Mouse (Mus musculus) brain, embryonic 14.5 days (tissue): ENCODE measurements around the gene Avil.

Experiments used
- CTCF ChIP-seq: fragments of 200-500 bp; IDR thresholded peaks from 2 replicates; pipeline ENCODE4 v1.5.1; 2012; ENCODE audit warnings: inconsistent platforms, mild to moderate bottlenecking, moderate library complexity, borderline replicate concordance; ENCODE audit not compliant: insufficient read depth, insufficient read length; ENCODE audit errors: extremely low read depth
- POLR2A ChIP-seq: fragments of 200-500 bp; IDR thresholded peaks from 2 replicates; pipeline ENCODE4 v1.6.1; 2012; ENCODE audit warnings: mild to moderate bottlenecking, inconsistent platforms, borderline replicate concordance; ENCODE audit not compliant: poor library complexity, insufficient read depth, insufficient read length, severe bottlenecking; ENCODE audit errors: extremely low read depth

- TF ChIP-seq CTCF (no peak), POLR2A (peak; percentile 35; the same call in 1 of the 2 replicates)
Measured at GRCm38 (mm10) chr10:126978277-126978994, 22.1 kb upstream of the Avil start, which contains the start of gene Ctdsp2.
